Mouse (Mus musculus) mature B cell (primary cell): ENCODE measurements around the gene Tradd.

Experiments used
- in situ Hi-C: fragments of 300-500 bp; cut with MboI; formaldehyde crosslinking; loops from 2 replicates; pipeline ENCODE4 v1.14.3; 2019

Gene Tradd

DNA sequence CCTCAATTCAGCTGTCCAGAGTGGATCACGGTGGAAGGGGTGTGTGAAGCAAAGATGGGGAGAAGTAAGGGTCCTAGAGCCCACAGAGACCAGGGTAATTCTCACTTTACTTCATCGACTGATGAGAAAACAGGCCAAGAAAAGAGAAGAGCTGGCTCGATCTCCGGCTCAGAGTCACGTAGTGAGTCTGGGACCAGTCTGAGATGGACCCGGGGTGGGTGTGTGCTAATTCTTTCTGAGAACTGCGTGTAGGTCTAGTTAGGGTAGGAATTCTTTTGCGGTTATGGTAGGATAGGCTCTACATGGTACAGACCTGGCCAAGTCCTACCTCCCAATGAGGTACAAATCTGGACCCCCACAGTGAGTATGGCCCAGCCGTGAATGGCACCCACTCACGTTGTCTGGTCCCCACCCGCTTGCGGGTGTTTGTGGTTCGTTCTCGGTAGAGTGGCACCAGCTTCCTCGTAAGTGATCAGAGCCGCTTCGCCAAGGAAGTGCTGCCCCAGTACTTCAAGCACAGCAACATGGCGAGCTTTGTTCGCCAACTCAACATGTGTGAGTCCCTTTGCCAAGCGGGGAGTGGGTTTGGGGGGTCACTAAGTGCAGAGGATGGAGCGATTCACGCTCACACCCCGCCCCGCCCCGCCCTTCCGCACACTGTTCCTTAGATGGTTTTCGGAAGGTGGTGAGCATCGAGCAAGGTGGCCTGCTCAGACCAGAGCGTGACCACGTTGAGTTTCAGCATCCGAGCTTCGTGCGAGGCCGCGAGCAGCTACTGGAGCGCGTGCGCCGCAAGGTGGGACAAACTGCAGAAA, 5.9 kb upstream of the Tradd start:
- in situ Hi-C loops: loop anchor here (25.0 kb wide), 1 partner anchor 633 kb away; the partner anchor contains the start of genes Ciao2b and Rrad

DNA sequence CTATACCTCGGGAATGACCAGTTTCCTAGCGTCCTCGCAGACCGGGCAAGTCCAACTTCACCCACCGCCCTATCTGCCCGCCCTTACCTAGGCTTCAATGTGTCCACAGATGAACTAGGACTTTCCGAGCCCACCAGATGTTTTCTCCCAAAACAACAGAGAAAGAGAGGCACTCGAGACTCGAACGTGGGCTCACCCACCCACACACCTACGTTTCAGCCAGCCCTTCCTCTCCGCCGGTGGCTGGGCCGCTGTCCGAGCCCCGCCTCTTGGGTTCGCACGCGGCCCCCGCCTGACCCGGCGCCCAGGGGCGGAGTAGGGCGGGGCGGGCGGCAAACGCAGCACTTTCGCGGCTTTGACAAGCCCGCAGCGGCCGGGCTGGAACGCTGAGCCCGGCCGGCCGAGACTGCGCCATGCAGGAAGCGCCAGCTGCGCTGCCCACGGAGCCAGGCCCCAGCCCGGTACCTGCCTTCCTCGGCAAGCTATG, 5.1 kb upstream of the Tradd start, which contains the start of gene Hsf4:
Gene Hsf4, plus strand, starts transcription at position 341 of the 487 bp plus-strand sequence.
- in situ Hi-C loops: loop anchor here (25.0 kb wide), 1 partner anchor 632 kb away; the partner anchor contains the start of genes Ciao2b and Rrad

DNA sequence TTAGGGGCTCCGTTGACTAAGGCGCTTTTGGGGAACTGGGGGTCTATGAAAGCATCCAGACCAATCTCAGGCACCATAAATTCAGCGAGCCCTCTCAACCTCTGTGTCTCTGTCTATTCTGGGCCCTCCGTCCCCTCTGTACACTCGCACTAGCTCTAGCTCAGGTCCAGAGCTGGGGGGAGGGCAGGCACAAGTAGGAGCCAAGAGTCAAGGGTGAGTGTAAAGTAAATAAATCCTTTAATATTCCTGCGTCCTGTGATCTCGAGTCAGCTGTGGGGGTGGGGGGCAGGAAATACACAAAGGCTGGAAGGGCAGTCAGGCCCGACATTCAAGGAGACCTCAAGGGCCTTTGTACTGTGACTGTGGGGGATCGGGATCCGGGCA, 4.7 kb upstream of the Tradd start:
- in situ Hi-C loops: loop anchor here (25.0 kb wide), 1 partner anchor 632 kb away; the partner anchor contains the start of genes Ciao2b and Rrad

DNA sequence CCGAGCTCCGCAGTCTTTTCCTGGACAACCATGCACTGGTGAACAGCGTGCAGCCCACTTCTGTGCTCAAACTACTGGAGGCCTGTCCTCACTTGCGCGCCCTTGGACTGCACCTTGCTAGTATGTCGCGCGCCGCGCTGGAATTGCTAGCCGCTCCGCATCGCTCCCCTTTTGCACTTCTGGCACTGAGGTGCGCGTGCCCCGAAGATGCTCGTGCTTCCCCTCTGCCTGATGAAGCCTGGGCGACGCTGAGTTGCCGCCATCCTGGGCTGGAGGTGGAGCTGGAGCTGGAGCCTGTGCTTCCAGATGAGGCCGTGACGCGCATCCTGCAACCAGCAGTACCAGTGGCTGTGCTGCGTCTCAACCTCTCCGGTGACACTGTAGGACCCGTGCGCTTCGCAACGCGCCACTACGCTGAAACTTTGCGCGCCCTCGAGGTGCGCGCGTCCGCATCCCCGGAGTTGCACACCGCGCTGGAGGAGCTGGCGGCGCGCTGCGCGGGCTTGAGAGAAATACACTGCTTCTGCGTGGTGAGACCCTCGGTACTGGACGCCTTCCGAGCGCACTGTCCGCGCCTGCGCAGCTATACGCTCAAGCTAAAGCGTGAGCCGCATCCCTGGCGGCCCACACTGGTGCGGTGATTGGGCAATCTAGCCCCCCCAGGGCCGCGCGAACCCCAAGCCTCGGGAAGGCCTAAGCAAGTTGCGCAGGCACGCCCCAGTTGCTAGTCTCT, 4.1 kb upstream of the Tradd start:
- in situ Hi-C loops: loop anchor here (25.0 kb wide), 1 partner anchor 631 kb away; the partner anchor contains the start of genes Ciao2b and Rrad

DNA sequence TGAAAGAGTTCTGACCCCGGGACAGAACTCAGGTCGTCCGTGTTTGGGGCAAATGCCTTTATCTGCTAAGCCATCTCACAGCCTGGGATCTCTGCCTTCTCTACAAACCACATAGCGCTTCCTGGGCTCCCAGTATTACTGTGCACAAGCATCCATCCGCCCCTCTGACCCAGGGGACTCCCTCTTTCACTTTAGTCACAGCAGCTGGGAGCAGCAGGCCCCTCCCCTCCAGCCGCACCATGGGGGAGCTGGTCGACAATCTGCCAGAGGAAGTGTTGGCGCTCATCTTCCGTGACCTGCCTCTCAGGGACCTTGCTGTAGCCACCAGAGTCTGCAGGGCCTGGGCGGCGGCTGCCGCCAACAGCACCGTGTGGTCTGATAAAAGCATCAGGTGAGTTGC, 2.4 kb upstream of the Tradd start:
- in situ Hi-C loops: loop anchor here (25.0 kb wide), 1 partner anchor 629 kb away; the partner anchor contains the start of genes Ciao2b and Rrad

DNA sequence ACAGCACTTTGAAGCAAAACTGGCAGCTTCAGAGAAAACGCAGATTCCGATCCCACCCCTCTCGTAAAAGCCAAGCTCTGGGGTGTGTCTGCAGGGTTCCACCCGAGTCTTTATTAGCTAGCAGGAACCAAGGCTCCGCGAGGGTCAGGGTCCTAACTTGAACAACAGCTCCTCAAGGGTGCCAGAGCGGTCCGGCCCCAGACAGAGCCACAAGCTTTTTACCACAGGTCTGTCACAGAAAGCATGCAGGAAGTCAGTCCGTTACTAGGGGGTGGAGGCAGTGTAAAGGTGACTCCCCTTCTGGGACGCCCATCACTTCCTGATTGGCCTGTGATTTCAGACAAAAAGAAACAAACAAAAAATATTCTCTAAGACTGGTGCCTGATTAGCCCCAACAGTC, 719 bp upstream of the Tradd start:
- in situ Hi-C loops: loop anchor here (25.0 kb wide), 1 partner anchor 628 kb away; the partner anchor contains the start of genes Ciao2b and Rrad

DNA sequence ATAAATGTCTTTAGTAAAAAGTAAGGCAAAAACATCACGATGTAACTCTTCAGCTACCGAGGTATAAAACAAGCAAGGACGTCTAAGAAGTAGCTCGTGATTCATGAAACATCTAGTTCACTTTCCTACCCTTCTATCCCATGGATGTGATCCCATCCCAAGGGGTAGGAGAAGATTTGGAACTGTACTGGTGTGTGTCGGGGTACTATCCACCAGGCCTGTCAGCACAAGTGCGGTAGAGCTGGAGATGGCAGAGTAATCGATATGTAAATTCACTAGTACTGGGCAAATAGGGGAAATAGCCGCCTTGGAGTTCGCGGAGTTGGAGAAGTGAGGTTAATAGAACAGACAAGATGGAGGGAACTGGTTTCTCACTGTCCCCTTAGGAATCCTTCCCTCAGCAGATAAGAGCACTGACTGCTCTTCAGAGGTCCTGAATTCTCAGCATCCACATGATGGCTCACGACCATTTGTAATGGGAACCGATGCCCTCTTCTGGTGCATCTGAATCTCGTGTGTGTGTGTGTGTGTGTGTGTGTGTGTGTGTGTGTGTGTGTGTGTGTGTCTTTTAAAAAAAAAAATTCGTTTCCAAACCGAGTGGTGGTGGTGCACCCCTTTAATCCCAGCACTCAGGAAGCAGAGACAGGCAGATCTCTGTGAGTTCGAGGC, 1.0 kb downstream of the Tradd start:
- in situ Hi-C loops: loop anchor here (25.0 kb wide), 1 partner anchor 626 kb away; the partner anchor contains the start of genes Ciao2b and Rrad

DNA sequence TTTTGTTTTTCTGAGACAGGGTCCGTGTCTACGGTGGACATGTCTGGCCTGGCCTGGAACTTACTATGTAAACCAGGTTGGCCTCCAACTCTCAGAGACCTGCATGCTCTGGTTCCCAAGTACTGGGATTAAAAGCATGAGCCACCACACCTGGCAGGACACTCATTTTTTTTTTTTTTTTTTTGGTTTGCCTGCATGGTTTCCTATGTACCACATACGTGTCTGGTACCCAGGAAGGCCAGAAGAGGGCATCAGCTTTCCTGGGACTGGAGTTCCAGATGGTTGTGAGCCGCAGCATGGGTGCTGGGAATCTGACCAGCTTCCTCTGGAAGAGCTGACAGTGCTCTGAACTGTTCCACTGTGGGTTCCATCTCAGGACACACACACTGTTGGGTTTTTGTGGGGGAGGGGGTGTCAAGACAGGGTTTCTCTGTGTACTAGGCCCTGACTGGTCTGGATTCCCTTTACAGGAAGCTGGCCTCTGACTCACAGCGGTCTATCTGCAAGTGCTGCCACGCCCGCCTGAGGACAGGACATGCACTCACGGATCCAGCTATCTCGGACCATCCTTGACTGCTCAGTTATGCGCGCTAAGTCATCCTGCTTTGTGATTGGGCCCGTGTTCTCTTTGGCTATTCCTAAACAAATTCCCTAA, 3.0 kb downstream of the Tradd start:
- in situ Hi-C loops: loop anchor here (25.0 kb wide), 1 partner anchor 624 kb away; the partner anchor contains the start of genes Ciao2b and Rrad

DNA sequence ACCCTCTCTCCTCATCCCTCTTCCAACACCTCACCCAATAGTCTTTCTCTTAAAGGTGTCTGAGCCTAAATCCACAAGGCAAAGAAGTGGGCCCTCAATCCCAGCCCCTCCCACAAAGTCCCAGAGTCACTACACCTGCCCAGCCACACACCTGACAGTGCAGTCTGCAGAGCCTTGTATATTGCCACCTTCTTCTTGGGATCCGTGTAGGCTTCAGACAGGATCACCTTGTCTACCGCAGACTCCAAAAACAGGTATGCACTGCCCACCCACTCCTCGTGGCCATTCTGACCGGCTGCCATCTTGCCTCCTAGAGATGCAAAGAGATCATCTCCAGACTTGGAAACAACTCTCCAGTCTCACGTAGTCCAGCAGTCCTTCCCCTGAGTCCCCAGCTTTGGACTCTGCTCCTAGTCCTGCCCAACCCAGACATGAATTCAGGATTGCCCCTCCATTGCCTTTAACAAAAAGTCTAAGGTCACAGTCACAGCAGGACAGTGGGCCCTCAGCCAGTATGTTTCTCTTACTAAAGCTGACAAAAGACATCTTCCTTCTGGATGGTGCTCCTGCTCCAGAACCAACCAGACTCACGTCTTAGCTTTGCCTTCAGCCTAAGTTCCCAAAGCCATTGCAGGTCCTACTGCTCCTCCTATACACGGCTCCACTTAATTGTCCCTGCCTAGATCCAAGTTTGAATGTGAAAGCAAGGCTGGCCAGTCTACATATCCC, 3.9 kb downstream of the Tradd start:
- in situ Hi-C loops: loop anchor here (25.0 kb wide), 1 partner anchor 623 kb away; the partner anchor contains the start of genes Ciao2b and Rrad

DNA sequence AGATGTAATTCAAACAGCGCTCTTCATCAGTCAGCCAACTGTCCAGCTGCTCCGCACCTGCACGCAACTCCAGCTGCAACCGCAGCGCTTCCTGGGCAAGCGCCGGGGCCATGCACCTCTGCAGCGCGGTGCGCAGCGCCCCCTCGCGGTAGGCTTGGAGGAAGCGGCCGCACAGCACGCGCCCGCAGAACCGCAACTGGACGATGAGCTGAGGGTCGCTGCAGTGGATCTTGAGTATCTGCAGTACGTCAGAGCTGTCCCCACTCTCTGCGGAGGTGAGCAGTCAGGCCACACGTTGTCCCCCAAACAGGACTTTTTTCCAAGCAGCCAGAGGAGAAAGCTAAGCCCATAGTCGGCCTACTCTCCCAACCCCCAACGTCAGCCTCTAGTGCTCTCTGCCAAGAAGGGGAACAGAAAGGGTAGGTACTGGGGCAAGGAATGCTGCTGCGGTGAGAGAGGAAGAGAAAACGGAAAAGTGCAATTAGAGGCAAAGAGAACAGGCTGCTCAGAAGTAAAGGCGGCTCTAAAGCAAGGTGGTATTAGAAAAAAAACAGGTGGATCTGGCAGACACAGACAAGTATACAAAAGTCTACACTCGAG, 4.6 kb downstream of the Tradd start:
- in situ Hi-C loops: loop anchor here (25.0 kb wide), 1 partner anchor 623 kb away; the partner anchor contains the start of genes Ciao2b and Rrad

DNA sequence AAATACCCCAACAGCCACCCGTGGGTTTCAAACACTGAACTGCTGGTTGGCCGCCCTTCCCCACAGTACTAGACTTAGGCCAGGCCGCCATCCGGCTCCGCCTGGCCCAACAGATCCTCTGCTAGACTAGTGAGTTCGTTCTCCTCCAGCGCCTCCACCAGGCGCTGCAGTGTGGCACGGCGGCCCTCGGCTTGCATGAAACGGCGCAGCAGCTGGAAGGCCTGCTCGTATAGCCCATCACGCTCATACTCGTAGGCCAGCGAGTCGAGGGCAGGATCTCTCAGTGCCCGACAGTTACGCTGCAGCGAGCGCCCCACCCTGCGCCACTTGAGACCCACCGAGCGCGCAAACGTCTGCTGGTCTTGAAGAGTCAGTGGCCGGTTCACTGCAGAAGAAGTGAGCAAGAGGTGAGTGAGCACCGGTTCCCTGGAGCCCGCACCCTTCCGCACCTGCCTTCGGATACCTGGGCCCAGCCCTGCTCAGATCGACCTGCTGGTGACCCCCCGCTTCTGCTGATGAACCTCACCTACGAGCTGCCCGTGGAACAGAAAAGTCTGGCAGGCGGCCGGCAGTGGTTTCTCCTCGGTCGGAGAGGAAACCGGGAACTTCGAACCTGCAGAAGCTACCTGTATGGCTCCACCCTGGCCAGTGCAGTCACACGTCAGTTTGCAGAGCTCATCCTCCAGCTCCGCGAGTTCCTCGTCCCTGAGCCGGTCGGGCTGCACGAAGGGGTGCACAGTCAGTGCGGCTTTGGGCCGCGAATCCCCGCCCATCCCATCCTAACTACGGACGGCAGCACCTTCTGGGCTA, 5.3 kb downstream of the Tradd start:
- in situ Hi-C loops: loop anchor here (25.0 kb wide), 1 partner anchor 622 kb away; the partner anchor contains the start of genes Ciao2b and Rrad

DNA sequence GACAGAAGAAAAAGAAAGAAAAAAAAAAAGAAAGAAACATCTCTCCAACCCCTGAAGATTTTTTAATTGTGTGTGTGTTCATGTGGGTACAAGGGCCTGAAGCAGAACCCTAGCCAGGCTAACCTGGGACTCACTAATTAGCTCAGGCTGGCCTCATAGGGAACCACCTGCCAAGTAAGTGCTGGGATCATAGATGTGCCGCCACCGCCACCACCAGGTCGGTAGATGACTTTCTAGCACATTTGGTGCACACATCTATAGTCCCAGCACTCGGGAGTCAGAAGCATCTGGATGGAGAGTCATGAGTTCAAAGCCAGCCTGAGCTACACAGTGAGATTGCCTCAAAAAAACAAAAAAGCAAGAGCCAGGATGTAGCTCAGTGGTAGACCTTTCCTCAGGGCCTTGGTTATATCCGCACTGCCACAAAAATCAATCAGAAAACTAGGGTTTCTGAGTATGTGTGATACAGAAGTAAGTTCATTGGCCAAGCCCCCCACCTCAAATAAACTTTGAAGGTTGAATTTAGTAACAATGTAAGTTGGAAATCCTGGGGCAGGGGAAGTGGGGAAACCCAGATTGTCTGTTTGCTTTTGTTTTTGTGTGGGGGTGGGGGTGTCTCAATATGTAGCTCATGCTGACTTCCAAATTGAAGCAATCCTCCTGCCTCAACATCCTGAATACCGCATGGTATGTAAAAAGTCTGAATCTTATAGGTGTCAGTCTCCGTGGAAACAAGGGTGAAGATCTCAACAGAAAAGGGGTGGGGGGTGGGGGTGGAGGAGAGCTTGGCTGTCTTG, 6.9 kb downstream of the Tradd start:
- in situ Hi-C loops: loop anchor here (25.0 kb wide), 1 partner anchor 620 kb away; the partner anchor contains the start of genes Ciao2b and Rrad

DNA sequence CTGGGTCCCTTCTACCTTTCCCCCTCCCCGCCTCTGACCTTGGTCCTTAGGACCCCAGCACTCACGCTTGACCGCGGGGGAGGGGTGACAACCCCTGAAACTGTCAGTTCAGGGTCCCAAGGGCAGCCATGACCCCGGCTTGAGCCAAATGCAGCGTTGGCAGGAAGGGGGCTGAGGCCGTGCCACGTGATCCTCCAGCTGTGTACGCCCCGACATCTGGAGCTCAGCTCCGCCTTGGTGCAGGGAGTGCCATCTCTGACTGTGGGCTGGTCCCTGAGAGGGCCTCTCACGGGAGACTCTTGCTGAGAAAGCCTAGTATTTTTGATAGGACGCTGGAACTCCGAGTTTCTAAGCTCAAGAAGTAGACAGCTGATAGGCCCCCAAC, 9.5 kb downstream of the Tradd start, which contains the start of gene B3gnt9:
Gene B3gnt9, minus strand, starts transcription at position 188 of the 385 bp plus-strand sequence.
- in situ Hi-C loops: loop anchor here (25.0 kb wide), 1 partner anchor 618 kb away; the partner anchor contains the start of genes Ciao2b and Rrad

DNA sequence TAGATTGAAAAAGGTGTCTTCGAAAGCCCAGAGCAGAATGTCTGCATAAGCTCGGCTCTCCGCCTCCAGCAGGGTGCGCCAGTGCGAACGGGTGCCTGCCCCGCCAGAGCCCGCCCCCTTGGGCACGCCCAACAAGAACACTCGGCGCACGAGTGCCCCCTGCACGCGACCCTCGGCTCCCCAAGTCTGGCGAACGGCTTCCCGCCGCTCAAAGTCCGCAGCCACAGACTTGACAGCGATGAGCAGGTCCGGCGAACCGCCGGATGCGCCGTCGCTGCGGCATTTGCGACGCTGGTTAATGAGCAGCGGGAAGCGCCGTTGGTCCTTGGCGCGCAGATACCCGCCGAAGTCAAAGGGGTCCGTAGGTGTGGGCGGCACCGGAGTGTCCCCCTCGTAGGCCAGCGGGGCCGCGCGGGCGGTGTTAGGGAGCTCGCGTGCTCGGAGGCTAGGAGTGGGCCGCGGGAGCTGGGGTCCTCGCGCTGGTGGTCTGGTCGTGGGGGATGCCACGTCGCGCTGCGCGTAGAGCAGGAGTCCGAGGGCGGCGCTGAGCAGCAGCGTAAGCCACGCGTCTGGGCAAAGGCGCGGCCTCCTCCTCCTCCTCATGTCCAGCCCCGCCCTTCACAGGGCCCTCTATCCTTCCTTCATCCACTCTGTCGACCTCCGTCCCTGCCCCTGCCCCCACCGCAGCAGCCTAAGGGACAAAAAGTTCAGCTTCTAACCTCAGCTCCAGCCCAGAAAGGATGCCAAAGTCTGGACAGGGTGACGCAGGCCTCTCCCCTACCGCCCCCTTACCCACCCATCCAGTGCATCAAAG, 10.1 kb downstream of the Tradd start:
- in situ Hi-C loops: loop anchor here (25.0 kb wide), 1 partner anchor 617 kb away; the partner anchor contains the start of genes Ciao2b and Rrad

DNA sequence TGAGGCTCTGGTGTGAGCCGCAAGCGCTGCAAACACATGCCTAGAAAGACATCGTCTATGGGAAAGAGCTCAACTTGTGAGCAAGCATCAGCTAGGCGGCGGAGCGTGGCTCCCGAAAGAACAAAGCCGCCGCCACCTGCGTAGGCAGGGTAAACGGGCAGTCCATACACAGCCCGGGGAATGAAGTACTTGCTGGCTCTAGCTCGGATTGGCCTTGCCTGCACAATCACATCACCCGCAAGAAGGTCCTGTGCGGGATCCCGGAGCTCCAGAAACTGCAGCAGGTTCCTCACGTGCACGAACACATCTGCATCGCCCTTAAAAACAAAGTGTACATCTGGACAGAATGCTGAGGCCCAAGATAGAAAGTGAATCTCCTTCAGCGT, 10.7 kb downstream of the Tradd start:
- in situ Hi-C loops: loop anchor here (25.0 kb wide), 1 partner anchor 616 kb away; the partner anchor contains the start of genes Ciao2b and Rrad
